Mouse (Mus musculus) hindbrain, embryonic 14.5 days (tissue): ENCODE data around the gene Zfp143. TPM values are rescaled to one million over a fixed set of nuclear protein-coding genes. Genes with fewer than 3 reads are reported as not detected.
"Not testable (repeated sequence)": the region's sequence is repeated elsewhere in the genome, so short reads cannot be mapped to it uniquely, and the experiment has no call there.

ENCODE experiments used
- ATAC-seq: fragments of 200-750 bp; cut with Nextera tagmentation; 2 replicates; pipeline ENCODE4 v1.8.0; 2017; ENCODE audit warnings: moderate number of reproducible peaks, mild to moderate bottlenecking, moderate TSS enrichment, moderate library complexity; ENCODE audit not compliant: low FRiP score
- DNase-seq: peaks from one replicate; pipeline ENCODE4 v3.0.0-alpha.2; 2015; ENCODE audit warnings: low spot score
- H3K27ac ChIP-seq: fragments of 300-500 bp; sonication (generic); 2 replicates; pipeline ENCODE4 v1.5.1; 2014; ENCODE audit warnings: mild to moderate bottlenecking, moderate library complexity
- H3K27me3 ChIP-seq: fragments of 300-500 bp; sonication (generic); 2 replicates; pipeline ENCODE4 v1.6.1; 2014; ENCODE audit warnings: mild to moderate bottlenecking, low read length, mixed read lengths; ENCODE audit not compliant: control insufficient read depth, insufficient read depth
- H3K36me3 ChIP-seq: fragments of 300-500 bp; sonication (generic); replicated peaks from 2 replicates; pipeline ENCODE4 v1.6.1; 2014; ENCODE audit not compliant: control insufficient read depth, insufficient read depth
- H3K4me1 ChIP-seq: fragments of 300-500 bp; sonication (generic); replicated peaks from 2 replicates; pipeline ENCODE4 v1.6.1; 2014; ENCODE audit warnings: antibody characterized with exemption, low read length, mixed read lengths; ENCODE audit not compliant: control insufficient read depth, insufficient read depth
- H3K4me2 ChIP-seq: fragments of 300-500 bp; sonication (generic); replicated peaks from 2 replicates; pipeline ENCODE4 v1.6.1; 2014; ENCODE audit warnings: mild to moderate bottlenecking, moderate library complexity
- H3K4me3 ChIP-seq: fragments of 300-500 bp; sonication (generic); replicated peaks from 2 replicates; pipeline ENCODE4 v1.5.1; 2014; ENCODE audit warnings: mild to moderate bottlenecking, low read length
- H3K9ac ChIP-seq: fragments of 300-500 bp; sonication (generic); 2 replicates; pipeline ENCODE4 v1.6.1; 2014
- H3K9me3 ChIP-seq: fragments of 300-500 bp; sonication (generic); 2 replicates; pipeline ENCODE4 v1.6.1; 2016; ENCODE audit warnings: low read length; ENCODE audit not compliant: control insufficient read depth
- WGBS: fragments of 180-500 bp; shearing (Covaris S2); extraction: QIAGEN DNeasy Blood & Tissue Kit; methylation state at CpG from one replicate; pipeline ENCODE4 v1.1.7; 2014; 5-methylcytosine and 5-hydroxymethylcytosine counted together
- polyA plus RNA-seq: library from polyadenylated mRNA; unstranded; fragments of >200 nt; fragmentation: Nextera tagmentation; extraction: Ambion mirVana; gene quantifications from 2 replicates; pipeline ENCODE4 v1.2.1, GENCODE M21; 2014

The Zfp143 gene
- polyA plus RNA-seq, 1 experiment from 2014 or later = 14.7 TPM

- H3K4me3 ChIP-seq, H3K9me3 ChIP-seq, DNase-seq, H3K27ac ChIP-seq, H3K9ac ChIP-seq, H3K4me2 ChIP-seq, ATAC-seq, H3K27me3 ChIP-seq: not testable (repeated sequence)
- Histone ChIP-seq H3K36me3 (peaks cover 38% of the 10 kb centered on the region), H3K4me1 (peaks cover 14% of the 10 kb centered on the region)
- WGBS = 96% methylated on average over 2 of the region's 2 CpGs
Observed at GRCm38 (mm10) chr7:110057723-110058122, 3.3 kb upstream of the Zfp143 start.

DNA sequence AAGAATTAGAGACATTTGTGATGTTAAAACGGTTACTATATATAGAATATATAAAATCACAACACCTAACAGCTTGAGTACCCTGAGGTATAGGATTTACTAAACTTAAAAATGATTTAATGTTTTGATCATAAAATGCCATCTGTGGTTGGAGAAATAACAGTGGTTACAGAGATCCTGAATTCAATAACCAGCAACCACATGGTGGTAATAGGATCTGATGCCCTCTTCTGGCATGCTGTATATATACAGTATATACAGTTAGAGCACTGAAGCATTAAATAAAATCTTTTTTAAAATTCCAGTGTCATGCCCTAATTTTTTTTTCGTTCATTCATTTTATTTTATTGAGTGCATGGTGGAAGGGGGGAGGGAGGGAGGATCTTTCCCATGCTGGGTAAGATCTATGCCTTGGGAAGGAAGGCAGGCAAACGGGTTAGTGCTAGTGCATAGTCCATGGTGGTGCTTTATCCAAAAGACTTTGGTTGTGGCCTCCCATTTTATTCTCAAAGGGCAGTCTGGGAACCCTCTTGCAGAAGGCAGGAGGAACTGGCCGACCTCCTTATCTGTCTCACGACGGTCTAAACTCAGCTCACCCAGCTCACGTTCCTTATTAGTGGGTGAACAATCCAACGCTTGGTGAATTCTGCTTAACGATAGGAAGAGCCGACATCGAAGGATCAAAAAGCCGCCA lies 1.8 kb upstream of the Zfp143 start:
- 88% methylated on average over 12 of the region's 12 CpGs for WGBS
- Histone ChIP-seq H3K36me3 (peaks cover 25% of the 10 kb centered on the region), H3K9ac (no peak overlapping the region), H3K9me3 (no peaks in the 10 kb centered on the region), H3K4me2 (0 out of 2 replicates have a peak overlapping the region, but pooled peaks have one; percentile 63), H3K27ac (peak overlapping the region; percentile 100; the same call in 1 of the 2 replicates), H3K4me3 (no peak overlapping the region), H3K27me3 (no peaks in the 10 kb centered on the region), H3K4me1 (peaks cover 18% of the 10 kb centered on the region)
- ATAC-seq (no peak), DNase-seq (peak; percentile 29)

GRCm38 (mm10) chr7:110060106-110060668 lies 830 bp upstream of the Zfp143 start:
- ATAC-seq (no peak), DNase-seq (peak; percentile 45)
- Histone ChIP-seq H3K4me1 (peaks cover 18% of the 10 kb centered on the region), H3K4me2 (peak overlapping the region; percentile 63), H3K36me3 (peaks cover 15% of the 10 kb centered on the region), H3K9me3 (no peaks in the 10 kb centered on the region), H3K4me3 (peak overlapping the region; percentile 81), H3K27ac (peak overlapping the region; percentile 100), H3K27me3 (no peaks in the 10 kb centered on the region), H3K9ac (peak overlapping the region; percentile 99)
- WGBS = 18% methylated on average over 5 of the region's 5 CpGs

DNA sequence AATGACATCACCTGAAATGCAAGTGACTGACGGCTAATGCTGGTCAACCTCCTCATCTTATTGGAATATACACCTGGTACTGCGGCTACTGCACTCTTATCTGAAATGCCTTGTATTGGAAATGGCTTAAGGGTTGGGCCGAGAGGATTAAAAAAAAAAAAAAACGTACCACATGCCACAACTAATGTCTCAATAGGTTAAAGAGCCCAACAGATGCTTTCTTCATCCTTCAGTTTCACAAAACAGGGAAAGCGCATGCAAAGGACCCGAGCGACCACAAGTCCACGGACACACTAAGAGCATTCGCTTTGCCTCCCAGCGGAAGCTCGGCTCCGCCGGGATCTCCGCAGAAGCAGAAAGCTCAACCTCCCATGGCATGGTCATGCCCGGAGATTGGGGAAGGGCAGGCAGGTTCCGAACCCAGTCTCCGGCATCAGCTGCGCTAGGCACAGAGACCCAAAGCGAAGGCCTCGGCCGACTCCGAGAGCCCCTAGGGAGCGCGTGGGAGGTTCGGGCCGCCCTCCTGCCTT lies 283 bp upstream of the Zfp143 start:
- H3K4me2 ChIP-seq = peak overlapping the region; percentile 63
- H3K4me1 ChIP-seq = peaks cover 18% of the 10 kb centered on the region
- H3K27me3 ChIP-seq = no peaks in the 10 kb centered on the region
- H3K9me3 ChIP-seq = no peaks in the 10 kb centered on the region
- H3K4me3 ChIP-seq = peak overlapping the region; percentile 81
- DNase-seq = peak; percentile 64
- H3K36me3 ChIP-seq = peaks cover 12% of the 10 kb centered on the region; the same call in 1 of the 2 replicates
- peak overlapping the region; percentile 99 for H3K9ac ChIP-seq
- peak overlapping the region; percentile 100 for H3K27ac ChIP-seq
- no peak; the same call in 1 of the 2 replicates for ATAC-seq
- under 1% methylated on average over 26 of the region's 26 CpGs for WGBS

DNA sequence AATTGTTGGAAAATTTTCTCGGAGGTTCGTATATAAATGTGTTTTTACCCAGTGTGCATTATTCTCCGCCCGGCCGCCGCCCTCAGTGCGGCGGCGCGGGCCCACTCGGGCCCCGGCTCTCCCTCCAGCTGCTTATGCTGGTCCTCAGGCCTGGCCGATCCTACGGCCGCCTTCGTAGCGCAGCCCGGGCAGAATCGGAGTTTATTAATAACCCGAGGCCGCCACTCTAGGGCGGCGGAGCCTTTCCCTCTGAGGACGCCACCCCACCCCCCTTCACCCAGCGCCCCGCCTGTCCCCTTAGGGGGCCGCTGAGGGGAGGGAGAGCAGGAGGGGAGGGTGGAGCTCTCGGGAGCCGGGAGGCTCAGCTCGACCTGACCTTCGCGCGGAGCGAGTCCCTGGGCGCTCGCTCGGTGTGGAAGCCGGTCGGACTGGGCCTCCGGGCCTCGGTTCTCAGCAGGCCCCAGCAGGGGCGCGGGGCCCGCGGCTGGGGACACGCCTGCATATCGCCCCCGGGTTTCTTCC lies 796 bp downstream of the Zfp143 start:
- DNase-seq = no peak
- H3K27me3 ChIP-seq = no peaks in the 10 kb centered on the region
- peaks cover 18% of the 10 kb centered on the region for H3K4me1 ChIP-seq
- peak; percentile 63 for ATAC-seq
- H3K4me3 ChIP-seq = peak overlapping the region; percentile 51
- peak overlapping the region; percentile 85 for H3K9ac ChIP-seq
- peak overlapping the region; percentile 72 for H3K4me2 ChIP-seq
- WGBS = 0% methylated on average over 43 of the region's 48 CpGs
- H3K9me3 ChIP-seq = no peaks in the 10 kb centered on the region
- H3K27ac ChIP-seq = peak overlapping the region; percentile 99
- peaks cover 11% of the 10 kb centered on the region for H3K36me3 ChIP-seq

DNA sequence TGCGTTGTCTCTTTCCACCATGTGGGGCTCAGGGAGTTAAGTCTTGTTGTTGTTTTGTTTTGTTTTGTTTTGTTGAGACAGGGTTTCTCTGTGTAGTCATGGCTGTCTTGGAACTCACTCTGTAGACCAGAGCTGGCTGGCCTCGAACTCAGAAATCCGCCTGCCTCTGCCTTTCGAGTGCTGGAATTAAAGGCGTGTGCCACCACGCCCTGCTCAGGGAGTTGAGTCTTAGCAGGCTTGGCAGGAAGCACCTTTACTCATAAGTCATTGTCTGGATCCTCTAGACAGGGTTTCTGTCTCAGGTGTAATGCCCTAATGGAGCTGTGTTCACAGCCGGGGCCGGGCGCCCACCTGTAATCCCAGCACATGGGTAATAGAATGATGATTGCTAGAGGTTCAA lies 2.7 kb downstream of the Zfp143 start:
- no peak for ATAC-seq
- H3K27me3 ChIP-seq = no peaks in the 10 kb centered on the region
- no peak overlapping the region for H3K4me2 ChIP-seq
- peaks cover 10% of the 10 kb centered on the region; the same call in 1 of the 2 replicates for H3K36me3 ChIP-seq
- WGBS = 98% methylated on average over 9 of the region's 9 CpGs
- H3K9ac ChIP-seq = no peak overlapping the region
- no peak overlapping the region for H3K4me3 ChIP-seq
- no peaks in the 10 kb centered on the region for H3K9me3 ChIP-seq
- H3K27ac ChIP-seq = no peak overlapping the region
- no peak for DNase-seq
- peaks cover 18% of the 10 kb centered on the region for H3K4me1 ChIP-seq

GRCm38 (mm10) chr7:110069070-110069469 lies 8.1 kb downstream of the Zfp143 start:
- H3K9ac ChIP-seq = no peak overlapping the region
- no peaks in the 10 kb centered on the region for H3K27me3 ChIP-seq
- DNase-seq = no peak
- peaks cover 52% of the 10 kb centered on the region for H3K36me3 ChIP-seq
- no peak overlapping the region for H3K4me3 ChIP-seq
- H3K4me1 ChIP-seq = no peaks in the 10 kb centered on the region
- H3K27ac ChIP-seq = no peak overlapping the region
- H3K4me2 ChIP-seq = no peak overlapping the region
- H3K9me3 ChIP-seq = no peaks in the 10 kb centered on the region
- 95% methylated on average over 2 of the region's 2 CpGs for WGBS
- no peak for ATAC-seq

DNA sequence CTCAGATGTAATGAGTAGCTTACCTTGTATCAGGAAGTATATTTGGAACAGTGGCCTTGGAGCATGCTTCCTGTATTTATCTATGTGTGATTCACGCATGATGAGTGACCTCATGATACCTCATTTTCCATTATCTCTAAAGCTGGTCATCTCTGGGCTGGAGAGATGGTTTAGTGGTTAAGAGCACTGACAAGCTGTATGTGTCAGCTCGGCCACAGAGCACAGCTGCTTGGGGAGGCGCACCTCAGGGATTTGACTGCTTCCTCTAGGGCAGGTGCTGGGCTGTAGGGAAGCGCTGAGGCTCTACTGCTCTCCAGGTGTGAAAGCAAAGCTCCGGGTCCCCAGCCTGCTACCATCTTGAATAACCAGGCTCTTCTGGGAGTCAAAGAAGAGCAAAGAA lies 17.2 kb downstream of the Zfp143 start:
- H3K4me3 ChIP-seq = no peak overlapping the region
- no peak overlapping the region for H3K27ac ChIP-seq
- H3K27me3 ChIP-seq = no peaks in the 10 kb centered on the region
- DNase-seq (no peak), ATAC-seq (no peak)
- H3K9me3 ChIP-seq = no peaks in the 10 kb centered on the region
- 93% methylated on average over 5 of the region's 5 CpGs for WGBS
- peaks cover 97% of the 10 kb centered on the region for H3K36me3 ChIP-seq
- no peak overlapping the region for H3K9ac ChIP-seq
- no peaks in the 10 kb centered on the region for H3K4me1 ChIP-seq
- no peak overlapping the region for H3K4me2 ChIP-seq

- peak; percentile 37; the same call in 1 of the 2 replicates for ATAC-seq
- WGBS = 67% methylated on average over 13 of the region's 13 CpGs
- peaks cover 97% of the 10 kb centered on the region for H3K36me3 ChIP-seq
- no peaks in the 10 kb centered on the region for H3K4me1 ChIP-seq
- DNase-seq = peak; percentile 83
- no peak overlapping the region for H3K9ac ChIP-seq
- H3K27me3 ChIP-seq = no peaks in the 10 kb centered on the region
- no peak overlapping the region for H3K27ac ChIP-seq
- H3K4me3 ChIP-seq = no peak overlapping the region
- no peak overlapping the region for H3K4me2 ChIP-seq
- H3K9me3 ChIP-seq = no peaks in the 10 kb centered on the region
Observed at GRCm38 (mm10) chr7:110083386-110084165, 22.6 kb downstream of the Zfp143 start.
